Mouse (Mus musculus): ENCODE measurements at regions not wholly inside any gene's neighbourhood (a gene's known extent, or its start where the extent isn't known, plus 50 kb on each side); places are given as distances from the start of the nearest gene placed in this dataset.
"Not testable (repeated sequence)": the region's sequence is repeated elsewhere in the genome, so short reads cannot be mapped to it uniquely, and the experiment has no call there.

- no peak for DNase-seq (ENCODE audit: low spot score in 2 of 2)
Observed at GRCm38 (mm10) chr2:3864872-3865271, 152.6 kb upstream of the Frmd4a start.

- not testable (repeated sequence) for DNase-seq (ENCODE audit: low spot score in 2 of 2)
Observed at GRCm38 (mm10) chr2:3866736-3867135, 150.8 kb upstream of the Frmd4a start.

- DNase-seq (ENCODE audit: low spot score in 2 of 2): no peak
Observed at GRCm38 (mm10) chr2:3869701-3870100, 147.8 kb upstream of the Frmd4a start.

GRCm38 (mm10) chr2:3871748-3872147, 145.8 kb upstream of the Frmd4a start:
- DNase-seq (ENCODE audit: low spot score in 2 of 2): no peak

GRCm38 (mm10) chr2:3887000-3887399, 130.5 kb upstream of the Frmd4a start:
- DNase-seq (ENCODE audit: low spot score in 2 of 2): no peak

GRCm38 (mm10) chr2:3887845-3888433, 129.6 kb upstream of the Frmd4a start:
- no peak for DNase-seq (ENCODE audit: low spot score in 2 of 2)

GRCm38 (mm10) chr2:3889381-3889780, 128.1 kb upstream of the Frmd4a start:
- no peak for DNase-seq (ENCODE audit: low spot score in 2 of 2)

GRCm38 (mm10) chr2:3890462-3890861, 127.1 kb upstream of the Frmd4a start:
- no peak for DNase-seq (ENCODE audit: low spot score in 2 of 2)

- no peak for DNase-seq (ENCODE audit: low spot score in 2 of 2)
Observed at GRCm38 (mm10) chr2:3907026-3907425, 110.5 kb upstream of the Frmd4a start.

GRCm38 (mm10) chr2:3908192-3908591, 109.3 kb upstream of the Frmd4a start:
- no peak for DNase-seq (ENCODE audit: low spot score in 2 of 2)

- DNase-seq (ENCODE audit: low spot score in 2 of 2): no peak
Observed at GRCm38 (mm10) chr2:3910086-3910891, 107.2 kb upstream of the Frmd4a start.

- no peak for DNase-seq (ENCODE audit: low spot score in 2 of 2)
Observed at GRCm38 (mm10) chr2:3915141-3915540, 102.4 kb upstream of the Frmd4a start.

- DNase-seq (ENCODE audit: low spot score in 2 of 2): no peak
Observed at GRCm38 (mm10) chr2:3916365-3916764, 101.2 kb upstream of the Frmd4a start.

- DNase-seq (ENCODE audit: low spot score in 2 of 2): no peak
Observed at GRCm38 (mm10) chr2:3918156-3918555, 99.4 kb upstream of the Frmd4a start.

GRCm38 (mm10) chr2:3919893-3920292, 97.6 kb upstream of the Frmd4a start:
- no peak for DNase-seq (ENCODE audit: low spot score in 2 of 2)

- not testable (repeated sequence) for DNase-seq (ENCODE audit: low spot score in 2 of 2)
Observed at GRCm38 (mm10) chr2:3921084-3921483, 96.4 kb upstream of the Frmd4a start.

- no peak for DNase-seq (ENCODE audit: low spot score in 2 of 2)
Observed at GRCm38 (mm10) chr2:3922739-3923138, 94.8 kb upstream of the Frmd4a start.

GRCm38 (mm10) chr2:3924696-3925095, 92.8 kb upstream of the Frmd4a start:
- DNase-seq (ENCODE audit: low spot score in 2 of 2): peak in 1 of 2 experiments; percentile 21

GRCm38 (mm10) chr2:3925199-3925598, 92.3 kb upstream of the Frmd4a start:
- DNase-seq (ENCODE audit: low spot score in 2 of 2): peak in 1 of 2 experiments; percentile 39

GRCm38 (mm10) chr2:3926129-3926528, 91.4 kb upstream of the Frmd4a start:
- DNase-seq (ENCODE audit: low spot score in 2 of 2): peak in 1 of 2 experiments; percentile 20

- DNase-seq (ENCODE audit: low spot score in 2 of 2): peak in 1 of 2 experiments; percentile 18
Observed at GRCm38 (mm10) chr2:3927141-3927810, 90.2 kb upstream of the Frmd4a start.

- DNase-seq (ENCODE audit: low spot score in 2 of 2): peak in 1 of 2 experiments; percentile 20
Observed at GRCm38 (mm10) chr2:3927853-3928252, 89.7 kb upstream of the Frmd4a start.

- peak; percentile 36 to 52 for DNase-seq (ENCODE audit: low spot score in 2 of 2)
Observed at GRCm38 (mm10) chr2:3930650-3931049, 86.9 kb upstream of the Frmd4a start.
